Mouse (Mus musculus): ENCODE data around the gene Stxbp1. TPM values are rescaled to one million over a fixed set of nuclear protein-coding genes. Genes with fewer than 3 reads are reported as not detected.

The Stxbp1 gene
- polyA plus RNA-seq, 1 experiment from 2014 or later, result 23.6 TPM

DNA sequence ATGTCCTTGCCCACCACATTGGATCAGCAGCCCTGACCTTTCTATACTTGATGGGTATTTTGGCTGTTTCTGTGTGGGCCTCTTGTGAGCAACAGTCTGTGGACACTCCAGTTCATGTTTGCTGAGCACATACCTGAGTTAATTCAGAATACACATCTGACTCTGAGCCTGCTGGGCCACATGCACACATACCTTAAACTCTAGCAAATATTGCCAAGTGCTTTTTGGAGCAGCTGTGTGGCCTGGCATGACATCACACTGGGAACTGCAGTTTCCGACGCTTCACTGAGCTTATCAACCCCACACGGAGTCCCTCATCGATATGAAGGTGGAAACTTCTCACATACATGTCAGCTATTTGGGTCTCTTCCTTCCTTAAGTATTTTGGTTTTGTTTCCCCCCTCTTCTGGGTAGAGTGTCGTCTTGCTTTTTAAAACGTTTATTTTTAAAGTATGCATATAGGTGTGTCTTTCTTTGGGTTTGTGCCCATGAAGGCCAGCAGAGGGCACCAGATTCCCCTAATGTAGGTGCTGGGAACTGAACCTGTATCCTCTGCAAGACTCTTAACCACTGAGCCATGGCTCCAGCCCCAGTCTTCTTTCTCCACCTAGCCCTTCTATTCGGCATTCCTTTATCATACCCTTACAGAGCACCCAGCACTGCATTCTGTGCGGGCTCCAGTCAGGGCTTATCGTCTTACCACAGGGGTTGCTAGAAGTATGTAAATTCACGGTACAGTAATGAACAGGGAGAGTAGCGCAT is 25.8 kb downstream of the Stxbp1 start:
- H3K4me2 ChIP-seq, result no peak overlapping the region
- H3K4me1 ChIP-seq, result peaks cover 28% of the 10 kb centered on the region
- no peaks in the 10 kb centered on the region for H3K27me3 ChIP-seq (replicated peaks)
- H3K9me3 ChIP-seq, result no peaks in the 10 kb centered on the region
- no peak overlapping the region for H3K27ac ChIP-seq (replicated peaks)
- H3K9ac ChIP-seq, result no peak overlapping the region
- H3K36me3 ChIP-seq, result peaks cover 41% of the 10 kb centered on the region
- no peak for ATAC-seq (ENCODE audit: extremely low read depth, insufficient number of reproducible peaks, low FRiP score, low TSS enrichment)
- 62% methylated on average over 11 of the region's 11 CpGs for WGBS
- H3K4me3 ChIP-seq, result no peak overlapping the region

DNA sequence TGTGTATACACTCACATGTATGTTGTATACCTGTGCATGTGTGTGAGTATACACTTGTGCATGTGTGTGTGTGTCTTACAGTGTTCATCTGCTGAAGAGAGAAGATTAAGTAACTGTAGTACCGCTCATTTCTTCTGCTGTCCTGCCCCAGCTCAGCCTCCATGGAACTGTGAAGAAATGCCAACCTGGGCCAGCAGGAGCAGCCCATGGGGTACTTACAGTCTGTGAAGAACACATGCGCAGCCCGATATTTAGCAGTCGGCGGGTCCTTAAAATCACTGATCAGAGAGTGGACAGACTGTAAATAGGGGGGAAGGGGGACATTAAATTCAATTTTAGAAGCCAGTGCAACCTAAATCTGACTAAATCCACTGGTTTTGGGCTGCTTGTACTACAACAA is 28.8 kb downstream of the Stxbp1 start:
- H3K27me3 ChIP-seq (replicated peaks), result no peaks in the 10 kb centered on the region
- H3K4me1 ChIP-seq, result peaks cover 8% of the 10 kb centered on the region
- H3K9me3 ChIP-seq, result no peaks in the 10 kb centered on the region
- no peak for ATAC-seq (ENCODE audit: extremely low read depth, insufficient number of reproducible peaks, low FRiP score, low TSS enrichment)
- H3K4me3 ChIP-seq, result no peak overlapping the region
- no peak overlapping the region for H3K27ac ChIP-seq (replicated peaks)
- H3K36me3 ChIP-seq, result peaks cover 69% of the 10 kb centered on the region
- WGBS, result 94% methylated on average over 5 of the region's 5 CpGs
- H3K9ac ChIP-seq, result no peak overlapping the region
- no peak overlapping the region for H3K4me2 ChIP-seq

DNA sequence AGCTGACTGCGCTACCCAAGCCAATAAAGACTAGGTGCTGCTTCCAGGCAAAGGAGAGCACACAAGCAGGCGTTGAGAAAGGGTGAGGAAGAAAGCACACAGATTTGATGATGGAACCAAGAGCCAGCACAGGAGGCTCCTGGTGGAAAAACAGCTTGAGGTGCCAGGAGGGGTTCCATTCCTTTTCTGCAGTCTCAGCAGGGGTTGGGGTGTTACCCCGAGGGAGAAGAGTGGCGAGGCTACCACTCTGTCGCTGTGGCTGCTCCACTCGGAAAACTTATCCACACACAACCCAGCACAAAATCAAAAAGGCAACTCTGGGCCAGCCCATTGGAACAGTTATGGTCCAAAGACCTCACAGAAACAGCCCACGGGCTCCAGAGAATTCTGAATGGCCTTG is 29.5 kb downstream of the Stxbp1 start:
- H3K27ac ChIP-seq (replicated peaks), result no peak overlapping the region
- H3K9me3 ChIP-seq, result no peaks in the 10 kb centered on the region
- no peak overlapping the region for H3K4me3 ChIP-seq
- no peaks in the 10 kb centered on the region for H3K27me3 ChIP-seq (replicated peaks)
- 62% methylated on average over 7 of the region's 7 CpGs for WGBS
- ATAC-seq (ENCODE audit: extremely low read depth, insufficient number of reproducible peaks, low FRiP score, low TSS enrichment), result no peak
- H3K4me2 ChIP-seq, result no peak overlapping the region
- no peak overlapping the region for H3K9ac ChIP-seq
- H3K36me3 ChIP-seq, result peaks cover 75% of the 10 kb centered on the region
- peaks cover 2% of the 10 kb centered on the region for H3K4me1 ChIP-seq

DNA sequence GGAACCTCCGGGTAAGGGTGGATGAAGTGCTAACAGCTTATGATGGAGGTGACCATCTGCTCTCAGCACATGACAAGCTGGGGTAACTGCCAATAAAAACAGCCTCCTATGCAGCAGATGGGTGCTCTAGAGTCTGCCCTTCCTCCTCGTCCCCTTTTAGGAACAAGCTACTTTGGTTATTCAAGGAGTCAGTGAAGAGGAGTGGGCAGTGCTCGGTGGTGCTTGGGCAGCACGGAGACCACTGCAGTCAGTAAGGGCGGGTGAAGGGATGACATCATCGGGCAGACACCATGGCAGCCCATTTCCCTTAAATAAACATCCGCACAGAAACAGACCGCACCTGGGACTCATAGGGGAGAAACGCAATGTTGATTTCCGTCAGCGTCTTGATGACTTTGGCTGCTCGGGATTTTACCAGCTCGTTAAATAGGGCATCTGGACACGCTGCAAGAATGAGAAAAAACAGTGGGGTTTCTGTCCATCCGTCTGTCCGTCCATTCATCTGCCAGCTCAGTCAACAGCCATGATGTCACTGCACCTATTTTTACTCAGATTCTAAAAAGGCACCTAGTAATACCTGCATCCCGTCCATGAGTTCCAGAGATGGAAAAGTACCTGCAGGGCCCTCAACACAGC is 30.0 kb downstream of the Stxbp1 start:
- Histone ChIP-seq H3K9me3 (no peaks in the 10 kb centered on the region), H3K27me3 (replicated peaks) (no peaks in the 10 kb centered on the region), H3K4me3 (no peak overlapping the region), H3K36me3 (peaks cover 78% of the 10 kb centered on the region), H3K4me2 (no peak overlapping the region), H3K9ac (no peak overlapping the region), H3K27ac (replicated peaks) (no peak overlapping the region), H3K4me1 (no peaks in the 10 kb centered on the region; the same call in 1 of the 2 replicates)
- no peak for ATAC-seq (ENCODE audit: extremely low read depth, insufficient number of reproducible peaks, low FRiP score, low TSS enrichment)
- WGBS, result 60% methylated on average over 17 of the region's 17 CpGs

DNA sequence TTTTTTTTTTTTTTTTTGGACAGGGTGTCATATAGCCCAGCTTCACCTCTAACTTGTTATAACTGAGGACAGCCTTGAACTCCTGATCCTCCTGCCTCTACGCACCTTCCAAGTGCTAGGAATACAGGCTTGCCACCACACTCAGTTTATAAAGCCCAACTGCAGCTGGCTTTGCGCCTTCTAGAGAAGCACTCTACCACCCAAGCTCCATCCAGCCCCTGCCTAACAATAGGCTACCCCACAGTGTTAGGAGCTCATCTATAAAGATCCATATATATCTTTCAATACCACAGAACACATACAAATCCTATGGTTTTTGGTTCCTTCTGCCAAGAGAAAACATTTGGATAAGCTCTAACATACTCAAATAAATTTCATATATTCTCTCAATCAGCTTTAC is 30.5 kb downstream of the Stxbp1 start:
- H3K9me3 ChIP-seq, result no peaks in the 10 kb centered on the region
- H3K27me3 ChIP-seq (replicated peaks), result no peaks in the 10 kb centered on the region
- ATAC-seq (ENCODE audit: extremely low read depth, insufficient number of reproducible peaks, low FRiP score, low TSS enrichment), result no peak
- H3K4me1 ChIP-seq, result no peaks in the 10 kb centered on the region; the same call in 1 of the 2 replicates
- H3K4me2 ChIP-seq, result no peak overlapping the region
- WGBS, result 92% methylated on average over 2 of the region's 2 CpGs
- H3K9ac ChIP-seq, result no peak overlapping the region
- no peak overlapping the region for H3K4me3 ChIP-seq
- H3K27ac ChIP-seq (replicated peaks), result no peak overlapping the region
- H3K36me3 ChIP-seq, result peaks cover 80% of the 10 kb centered on the region

DNA sequence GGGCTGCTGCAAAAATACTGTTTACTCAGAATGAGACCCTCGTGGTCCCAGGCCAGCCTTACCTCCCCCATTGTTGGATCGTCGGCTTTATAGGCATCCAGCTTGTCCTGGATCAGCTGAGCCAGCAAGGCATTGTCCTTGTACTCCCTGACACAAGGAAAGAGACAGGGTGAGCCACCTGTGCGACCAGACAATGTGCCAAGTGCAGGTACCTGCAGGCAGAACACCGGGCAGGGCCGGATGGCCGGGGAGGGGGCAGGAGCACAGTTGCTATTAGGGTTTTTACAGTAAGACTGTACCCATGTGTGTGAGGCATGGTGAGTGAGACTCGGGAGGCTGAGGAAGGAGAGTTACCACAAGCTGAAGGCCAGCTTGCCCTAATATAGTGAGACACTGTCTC is 35.1 kb downstream of the Stxbp1 start:
- no peak overlapping the region for H3K27ac ChIP-seq (replicated peaks)
- H3K4me1 ChIP-seq, result no peaks in the 10 kb centered on the region
- no peaks in the 10 kb centered on the region for H3K27me3 ChIP-seq (replicated peaks)
- H3K4me3 ChIP-seq, result no peak overlapping the region
- no peaks in the 10 kb centered on the region for H3K9me3 ChIP-seq
- WGBS, result 74% methylated on average over 8 of the region's 8 CpGs
- H3K36me3 ChIP-seq, result peaks cover 87% of the 10 kb centered on the region
- ATAC-seq (ENCODE audit: extremely low read depth, insufficient number of reproducible peaks, low FRiP score, low TSS enrichment), result no peak
- no peak overlapping the region for H3K4me2 ChIP-seq
- no peak overlapping the region for H3K9ac ChIP-seq

DNA sequence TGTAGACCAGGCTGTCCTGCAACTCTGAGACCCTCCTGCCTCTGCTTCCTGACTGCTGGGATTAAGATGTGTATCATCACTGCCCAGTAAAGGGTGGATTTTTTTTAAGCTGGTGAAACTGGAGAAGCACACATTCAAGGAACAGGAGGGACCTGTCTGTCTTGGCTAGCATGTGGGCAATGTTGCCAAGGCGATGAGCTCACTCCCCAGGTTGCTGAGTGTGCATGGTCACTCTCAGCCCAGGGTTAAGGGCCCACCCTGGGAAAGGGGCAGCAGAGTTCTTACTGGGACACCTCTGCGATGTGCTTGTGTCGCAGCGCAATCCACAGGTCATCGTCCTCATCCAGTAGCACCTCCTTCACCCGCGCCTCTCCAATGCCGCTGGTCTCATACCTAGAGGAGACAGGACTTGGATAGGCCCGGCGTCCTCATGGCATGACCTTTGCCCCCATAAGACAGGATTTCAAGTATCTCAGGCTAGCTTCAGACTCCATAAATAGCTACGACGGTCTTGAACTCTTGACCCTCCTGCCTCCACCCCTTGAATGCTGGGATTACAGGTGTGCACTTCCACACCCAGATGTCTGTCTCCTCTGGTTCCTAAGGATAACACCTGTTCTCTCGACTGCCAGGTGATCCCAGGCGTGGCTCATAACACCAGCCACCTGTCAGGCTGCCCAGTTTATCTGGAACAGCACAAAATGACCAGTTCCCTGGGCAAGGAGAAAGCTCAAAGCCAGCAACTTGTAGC is 38.1 kb downstream of the Stxbp1 start:
- no peaks in the 10 kb centered on the region for H3K9me3 ChIP-seq
- no peak overlapping the region for H3K4me2 ChIP-seq
- no peak overlapping the region for H3K4me3 ChIP-seq
- no peaks in the 10 kb centered on the region for H3K4me1 ChIP-seq
- no peaks in the 10 kb centered on the region for H3K27me3 ChIP-seq (replicated peaks)
- WGBS, result 83% methylated on average over 14 of the region's 14 CpGs
- no peak overlapping the region for H3K27ac ChIP-seq (replicated peaks)
- H3K36me3 ChIP-seq, result peaks cover 86% of the 10 kb centered on the region
- H3K9ac ChIP-seq, result no peak overlapping the region
- ATAC-seq (ENCODE audit: extremely low read depth, insufficient number of reproducible peaks, low FRiP score, low TSS enrichment), result no peak

DNA sequence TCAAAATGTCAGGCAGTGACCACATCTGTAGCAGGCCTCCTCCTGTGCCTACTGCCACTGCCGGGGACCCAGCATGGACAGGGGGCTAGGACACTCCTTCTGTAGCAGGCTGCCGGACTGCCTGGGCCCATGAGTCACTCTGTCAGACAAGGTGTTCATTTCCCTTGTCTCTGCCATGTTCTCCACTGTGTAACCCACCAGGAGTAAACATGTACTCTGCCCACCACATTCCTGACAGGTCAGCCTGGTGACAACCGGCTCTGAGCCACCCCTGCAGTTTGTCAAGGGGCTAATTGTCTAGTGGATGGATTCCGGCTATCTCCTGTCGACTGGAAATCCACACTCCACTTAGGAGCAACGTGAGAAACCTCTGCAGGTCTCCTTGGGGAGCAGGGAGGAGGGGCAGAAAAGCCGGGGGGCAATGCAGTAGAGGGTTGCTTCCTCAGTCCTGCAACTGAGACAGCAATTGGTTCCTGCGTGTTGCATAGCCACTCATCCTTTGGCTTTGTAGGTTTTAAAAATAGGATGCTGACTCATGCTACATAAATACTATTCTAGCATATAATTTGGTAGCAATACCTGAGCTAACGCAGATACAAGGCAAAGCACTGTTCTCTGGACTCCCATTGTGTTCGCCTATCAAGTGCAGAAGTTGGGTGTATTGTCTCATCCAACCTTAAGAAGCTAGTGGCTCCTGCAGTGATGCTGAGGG is 48.6 kb downstream of the Stxbp1 start:
- Histone ChIP-seq H3K9me3 (no peaks in the 10 kb centered on the region), H3K9ac (peak overlapping the region; percentile 45; the same call in 1 of the 2 replicates), H3K27me3 (replicated peaks) (no peaks in the 10 kb centered on the region), H3K4me3 (no peak overlapping the region), H3K4me2 (no peak overlapping the region), H3K36me3 (peaks cover 95% of the 10 kb centered on the region), H3K4me1 (peaks cover 19% of the 10 kb centered on the region), H3K27ac (replicated peaks) (peak overlapping the region; percentile 75)
- ATAC-seq (ENCODE audit: extremely low read depth, insufficient number of reproducible peaks, low FRiP score, low TSS enrichment), result no peak
- 40% methylated on average over 10 of the region's 10 CpGs for WGBS

DNA sequence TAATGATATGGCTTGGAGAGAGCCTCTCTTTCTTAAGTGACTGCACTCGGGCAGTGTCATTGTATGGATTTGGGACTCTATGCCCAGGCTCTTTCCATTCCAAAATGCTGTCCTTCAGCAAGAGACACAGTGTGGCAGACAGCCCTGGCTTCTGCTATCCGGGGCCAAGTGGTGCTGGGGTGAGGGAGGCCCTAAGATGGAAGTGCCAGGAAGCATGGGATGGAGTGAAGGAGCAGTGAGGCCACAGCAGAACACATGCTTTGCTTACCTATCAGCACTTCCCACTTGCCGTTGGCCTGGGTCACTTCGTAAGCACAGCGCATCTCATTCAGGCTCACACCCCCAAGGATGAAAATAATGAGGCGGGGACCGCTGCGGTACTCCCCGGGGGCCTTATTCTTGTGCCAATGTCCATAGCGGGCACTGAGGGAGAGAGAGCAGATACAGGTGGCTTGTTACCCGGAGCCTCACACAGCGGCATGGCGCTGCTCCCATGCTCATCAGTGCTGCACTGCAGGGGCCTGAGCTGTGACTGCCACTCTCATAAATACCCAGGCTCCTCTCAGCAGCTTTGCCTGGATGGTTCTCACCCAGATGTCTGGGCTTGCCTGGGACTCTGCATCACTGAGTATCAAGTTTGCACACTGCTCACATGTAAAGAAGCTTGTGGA is 51.2 kb downstream of the Stxbp1 start:
- 84% methylated on average over 13 of the region's 13 CpGs for WGBS
- no peak for ATAC-seq (ENCODE audit: extremely low read depth, insufficient number of reproducible peaks, low FRiP score, low TSS enrichment)
- no peak overlapping the region for H3K4me3 ChIP-seq
- no peak overlapping the region for H3K27ac ChIP-seq (replicated peaks)
- H3K4me2 ChIP-seq, result no peak overlapping the region
- H3K4me1 ChIP-seq, result peaks cover 31% of the 10 kb centered on the region
- H3K9ac ChIP-seq, result no peak overlapping the region
- no peaks in the 10 kb centered on the region for H3K27me3 ChIP-seq (replicated peaks)
- peaks cover 88% of the 10 kb centered on the region for H3K36me3 ChIP-seq
- H3K9me3 ChIP-seq, result no peaks in the 10 kb centered on the region

DNA sequence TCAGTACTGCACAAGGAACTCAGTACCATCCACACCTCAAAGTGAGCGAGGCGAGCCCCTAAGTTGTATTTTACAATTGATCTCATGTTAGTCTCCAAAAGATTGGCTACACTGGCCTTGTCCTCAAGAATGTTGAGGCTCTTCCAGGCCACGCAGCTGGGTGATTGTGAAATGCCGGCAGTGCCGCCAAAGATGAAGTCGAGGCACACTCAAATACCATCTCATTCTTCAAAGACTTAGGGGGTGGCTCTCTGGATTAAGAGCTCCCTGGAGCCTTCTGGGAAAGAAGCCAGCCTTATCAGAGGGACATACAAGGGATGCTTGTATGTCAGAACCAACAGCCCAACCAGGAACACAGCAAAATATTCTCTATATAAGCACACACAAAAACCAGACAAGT is 55.7 kb downstream of the Stxbp1 start:
- peaks cover 57% of the 10 kb centered on the region for H3K36me3 ChIP-seq
- no peak overlapping the region for H3K9ac ChIP-seq
- no peak overlapping the region for H3K4me3 ChIP-seq
- ATAC-seq (ENCODE audit: extremely low read depth, insufficient number of reproducible peaks, low FRiP score, low TSS enrichment), result no peak
- H3K4me2 ChIP-seq, result no peak overlapping the region
- peaks cover 15% of the 10 kb centered on the region for H3K4me1 ChIP-seq
- no peaks in the 10 kb centered on the region for H3K27me3 ChIP-seq (replicated peaks)
- 42% methylated on average over 6 of the region's 6 CpGs for WGBS
- 0 out of 2 replicates have a peak overlapping the region, but pooled peaks have one; percentile 12 for H3K27ac ChIP-seq (replicated peaks)
- no peaks in the 10 kb centered on the region for H3K9me3 ChIP-seq

Measured in heart, embryonic 13.5 days (tissue).